Mouse (Mus musculus) adrenal gland, adult (tissue): ENCODE data around the gene Dcaf4.

ENCODE experiments used
- DNase-seq, 2 experiments: peaks; one replicate each; pipeline ENCODE4 v3.0.0; 2022 to 2023; ENCODE audit warnings: low spot score in 1 of 2; ENCODE audit not compliant: inconsistent age in 2 of 2

Gene Dcaf4

DNA sequence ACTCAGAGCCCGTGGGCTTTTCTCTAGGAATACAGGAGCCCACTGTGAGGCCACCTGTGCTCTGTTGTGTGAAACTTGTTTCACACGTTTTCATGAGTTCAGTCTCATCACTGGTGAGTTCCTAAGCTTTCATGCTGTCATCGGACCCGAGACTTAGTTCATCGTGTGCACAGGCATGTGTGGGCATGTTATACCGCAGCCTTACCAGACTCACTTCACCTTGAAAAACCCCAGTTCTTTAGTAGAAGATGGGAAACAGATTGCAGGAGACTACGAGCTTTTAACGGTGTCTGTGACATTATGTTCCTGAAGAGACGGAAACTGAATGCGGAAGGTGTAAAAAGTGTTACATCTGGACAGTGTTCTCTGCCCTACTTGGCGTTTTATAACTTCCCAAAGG is 15.2 kb downstream of the Dcaf4 start:
- no peak for DNase-seq

DNA sequence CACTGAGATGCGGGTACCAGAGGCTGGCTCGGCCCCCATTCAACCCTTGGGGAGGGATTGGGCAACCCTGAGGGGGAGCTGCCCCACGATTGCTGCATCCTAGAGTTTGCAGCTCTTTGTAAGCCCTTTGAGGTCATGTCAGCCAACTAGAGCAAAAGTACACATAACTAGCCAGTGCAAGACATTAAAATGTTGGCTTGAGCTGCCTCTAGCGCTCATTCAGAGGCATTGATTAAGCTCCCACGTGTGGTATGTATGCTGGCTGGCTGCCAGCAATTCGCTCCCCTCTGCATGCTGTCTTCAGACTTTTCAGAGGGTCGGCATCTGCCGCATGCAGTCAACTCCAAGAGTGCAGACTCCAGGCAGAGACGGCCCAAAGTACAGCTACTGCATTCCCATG is 15.8 kb downstream of the Dcaf4 start:
- DNase-seq = peak in 1 of 2 experiments; percentile 57

- no peak for DNase-seq
These were observed 23.7 kb downstream of the Dcaf4 start for GRCm38 (mm10) chr12:83543997-83544396.

GRCm38 (mm10) chr12:83544791-83545190 is 24.5 kb downstream of the Dcaf4 start:
- DNase-seq = no peak

DNA sequence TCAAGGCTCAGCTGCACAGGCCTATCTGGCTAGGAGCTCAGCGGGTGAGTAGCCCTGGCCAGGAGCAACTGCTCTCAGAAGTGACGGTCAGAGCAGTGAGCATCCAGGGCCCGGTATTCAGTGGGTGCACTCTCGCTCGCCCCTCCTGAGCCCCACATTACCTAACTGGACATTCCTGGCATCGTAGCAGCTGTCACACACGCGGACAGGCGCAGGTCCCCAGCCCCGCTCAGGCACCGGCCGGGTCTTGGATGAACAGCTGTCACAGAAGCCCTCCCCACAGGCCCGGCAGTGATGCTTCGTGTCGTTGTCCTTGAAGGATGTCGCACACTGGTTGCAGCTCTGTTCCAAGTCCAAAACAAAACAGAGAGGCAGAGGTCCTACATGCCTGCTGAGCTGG is 31.0 kb downstream of the Dcaf4 start:
- DNase-seq = no peak

- DNase-seq = no peak
These were observed 33.5 kb downstream of the Dcaf4 start for GRCm38 (mm10) chr12:83553816-83554215.

DNA sequence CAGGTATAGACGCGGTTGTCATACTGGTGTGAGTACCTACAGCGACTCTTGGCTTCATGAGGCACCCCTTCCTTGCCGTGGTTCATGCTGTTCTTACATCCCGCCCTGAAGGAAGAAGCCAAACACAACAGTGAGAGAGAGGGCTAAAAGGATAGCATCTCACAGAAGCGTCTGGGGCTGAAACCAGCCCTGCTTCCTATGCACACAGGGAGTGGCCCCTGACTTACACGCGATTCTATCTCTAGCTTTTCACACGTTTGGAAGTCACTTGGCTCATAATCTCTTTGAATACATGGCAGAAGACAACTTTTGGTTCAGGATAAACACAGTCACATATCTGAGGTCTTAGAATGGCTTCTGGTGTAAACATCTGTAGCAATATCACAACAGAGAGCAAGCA is 35.3 kb downstream of the Dcaf4 start:
- no peak for DNase-seq

- DNase-seq = no peak
These were observed 38.2 kb downstream of the Dcaf4 start for GRCm38 (mm10) chr12:83558496-83558895.

DNA sequence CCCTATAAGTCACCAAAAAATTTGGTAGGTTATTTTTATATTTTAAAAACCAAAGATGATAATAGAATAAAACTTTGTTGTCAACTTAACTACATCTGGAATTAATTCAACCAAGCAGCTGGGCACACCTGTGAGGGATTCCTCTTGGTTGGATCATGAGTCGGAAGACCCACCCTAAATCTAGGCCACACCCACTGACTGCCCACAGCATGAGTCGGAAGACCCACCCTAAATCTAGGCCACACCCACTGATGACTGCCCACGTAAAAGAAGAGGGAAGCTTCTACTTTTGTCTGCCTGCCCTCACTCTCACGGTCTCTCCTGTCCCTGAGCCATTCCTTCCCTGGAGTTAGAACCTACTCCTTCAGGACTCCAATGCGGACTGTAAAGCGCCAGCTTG is 39.9 kb downstream of the Dcaf4 start:
- DNase-seq = no peak

GRCm38 (mm10) chr12:83562589-83562988 is 42.3 kb downstream of the Dcaf4 start:
- DNase-seq = no peak

DNA sequence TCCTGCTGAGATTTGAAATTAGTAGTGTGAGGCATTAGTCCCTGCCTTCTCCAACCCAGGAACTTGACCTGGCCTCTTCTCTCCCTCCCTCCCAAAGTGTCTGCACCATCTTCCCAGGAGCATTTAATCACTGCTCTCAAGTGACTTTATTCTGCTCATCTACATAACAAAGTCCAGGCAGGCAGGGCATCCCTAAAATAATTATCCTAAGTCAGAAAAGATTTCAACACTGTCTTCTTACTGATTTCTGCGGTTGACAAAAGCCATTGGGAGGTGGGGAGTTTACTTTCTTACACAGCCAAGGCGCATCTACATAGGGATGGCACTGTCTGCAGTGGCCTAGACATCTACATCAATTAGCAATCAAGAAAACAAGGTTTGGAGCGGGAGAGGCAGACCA is 49.6 kb downstream of the Dcaf4 start:
- DNase-seq = no peak

GRCm38 (mm10) chr12:83572717-83573116 is 52.5 kb downstream of the Dcaf4 start:
- DNase-seq = no peak

- DNase-seq = no peak
These were observed 57.2 kb downstream of the Dcaf4 start for GRCm38 (mm10) chr12:83577445-83577844.

DNA sequence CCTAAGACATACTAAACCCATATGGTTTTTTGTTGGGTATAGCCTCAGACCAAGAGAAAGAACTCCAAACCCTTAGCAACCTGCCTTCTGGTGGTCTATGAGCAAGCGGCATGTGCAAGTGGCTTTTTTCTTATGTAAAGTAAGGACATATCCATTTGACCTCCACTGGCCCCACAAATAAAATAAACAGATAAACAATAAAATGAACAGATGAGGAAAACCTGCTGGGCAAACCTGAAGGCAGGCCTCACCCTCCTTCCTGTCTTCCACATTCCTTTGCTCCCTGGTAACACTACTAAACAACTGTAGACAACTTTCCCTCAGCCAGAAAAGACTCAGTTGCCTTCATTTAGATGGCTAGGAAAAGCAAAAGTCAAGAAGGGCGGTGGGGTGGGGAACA is 58.1 kb downstream of the Dcaf4 start:
- DNase-seq = no peak

DNA sequence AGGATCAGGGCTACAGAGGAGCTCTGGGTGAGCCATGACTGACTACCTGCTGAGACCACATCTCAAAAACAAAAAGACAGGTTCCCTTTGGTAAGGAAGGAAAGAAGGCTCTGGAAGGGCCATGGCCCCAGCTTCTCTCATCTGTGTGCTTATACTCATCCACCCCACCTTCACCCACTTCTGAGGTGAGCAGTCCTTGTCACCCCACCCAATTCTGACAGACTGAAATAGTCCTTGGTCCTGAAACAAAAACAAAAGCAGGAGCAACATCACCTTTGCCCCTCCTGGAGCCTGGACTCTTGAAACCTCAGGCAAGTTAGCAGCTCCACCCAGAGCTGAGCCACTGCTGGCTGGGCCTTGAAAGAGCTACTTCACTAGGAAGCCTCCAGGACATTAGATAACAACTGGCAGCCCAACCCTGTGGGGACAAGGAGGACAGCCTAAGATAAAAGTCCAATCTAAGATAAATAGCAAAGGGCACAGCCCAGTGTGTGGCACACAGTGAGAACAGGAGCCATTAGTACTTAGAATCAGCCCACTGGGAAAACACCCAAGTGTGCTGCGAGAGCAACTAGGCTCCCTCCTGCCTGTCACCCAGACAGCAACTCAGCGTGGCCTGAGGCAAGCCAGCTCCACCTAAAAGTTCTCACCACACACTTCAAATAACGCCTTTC is 58.8 kb downstream of the Dcaf4 start:
- peak; percentile 66 to 79 for DNase-seq

DNA sequence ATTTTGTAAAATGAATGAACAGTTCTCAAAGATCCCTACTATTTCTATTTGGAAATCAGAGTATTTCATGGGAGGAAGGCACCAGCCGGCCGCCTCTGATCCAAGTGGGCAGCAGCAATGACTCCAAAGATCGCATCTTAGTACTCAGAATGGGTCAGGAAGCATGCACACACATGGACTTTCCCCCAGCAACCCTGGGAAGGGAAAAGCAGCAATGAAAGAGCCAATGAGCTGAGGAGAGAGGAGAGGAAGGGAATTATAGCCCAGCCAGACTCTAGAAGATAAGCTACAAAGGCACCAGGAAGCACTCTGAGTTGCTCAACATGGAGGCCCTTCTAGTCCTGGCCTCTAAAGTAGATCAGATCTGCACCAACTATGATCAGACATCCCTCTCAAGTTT is 60.0 kb downstream of the Dcaf4 start:
- DNase-seq = no peak

DNA sequence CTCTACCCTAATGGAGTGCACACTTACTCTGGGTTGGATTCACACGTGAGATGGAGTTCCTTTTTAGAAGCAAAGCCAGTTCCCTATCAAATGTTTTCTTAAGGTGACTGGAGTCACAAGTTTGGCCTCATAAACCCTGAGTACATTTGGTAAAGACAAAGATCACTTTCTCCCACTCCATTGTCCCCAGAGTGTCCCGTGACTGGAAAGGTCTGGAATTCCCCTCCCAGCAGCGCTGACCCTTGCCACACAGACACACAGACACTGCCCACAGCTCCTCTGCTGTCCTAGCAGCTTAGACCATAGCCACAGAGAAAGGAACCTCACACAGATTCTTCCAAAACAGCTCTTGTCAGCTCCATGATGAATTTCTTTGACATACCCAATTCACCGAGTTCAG is 61.8 kb downstream of the Dcaf4 start:
- DNase-seq = no peak

- DNase-seq = no peak
These were observed 62.5 kb downstream of the Dcaf4 start for GRCm38 (mm10) chr12:83582747-83583146.

GRCm38 (mm10) chr12:83586628-83587027 is 66.4 kb downstream of the Dcaf4 start:
- peak in 1 of 2 experiments; percentile 58 for DNase-seq
